Mouse (Mus musculus) heart, postnatal 10 days (tissue): ENCODE measurements around the gene Zfp414. TPM values are rescaled to one million over a fixed set of nuclear protein-coding genes. Genes with fewer than 3 reads are reported as not detected.
A peak's percentile ranks its signal among the peaks of the same experiment; 100 is the strongest.

Source experiments
- DNase-seq, 2 experiments: peaks; one replicate each; pipeline ENCODE4 v3.0.0; 2021
- intact Hi-C: fragments of 180-260 bp; cut with DNase I; formaldehyde crosslinking; loops from one replicate; pipeline ENCODE4 v1.15.1; 2025
- total RNA-seq, 2 experiments: library from RNA; stranded (reverse); gene quantifications; 2 replicates each; pipeline ENCODE4 v1.2.3; 2021

Gene Zfp414
- total RNA-seq, 2 experiments from 2014 or later, result 18.9 to 19.8 TPM

DNA sequence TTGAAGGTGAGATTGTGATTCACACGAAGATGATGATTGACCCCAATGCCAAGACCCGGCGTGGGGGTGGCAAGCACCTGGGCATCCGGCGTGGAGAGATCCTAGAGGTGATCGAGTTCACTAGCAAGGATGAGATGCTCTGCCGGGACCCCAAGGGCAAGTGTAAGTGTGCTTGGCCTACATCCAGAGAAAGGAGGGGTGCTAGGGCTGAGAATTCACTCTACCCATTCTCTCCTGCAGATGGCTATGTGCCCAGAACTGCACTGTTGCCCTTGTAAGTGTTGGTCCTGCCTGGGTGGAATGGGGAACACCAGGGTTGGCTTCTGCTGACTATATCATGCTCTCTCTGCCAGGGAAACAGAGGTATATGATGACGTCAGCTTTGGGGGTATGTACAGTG lies 16.2 kb downstream of the Zfp414 start:
- intact Hi-C loops, result no loop called here
- DNase-seq, result no peak

DNA sequence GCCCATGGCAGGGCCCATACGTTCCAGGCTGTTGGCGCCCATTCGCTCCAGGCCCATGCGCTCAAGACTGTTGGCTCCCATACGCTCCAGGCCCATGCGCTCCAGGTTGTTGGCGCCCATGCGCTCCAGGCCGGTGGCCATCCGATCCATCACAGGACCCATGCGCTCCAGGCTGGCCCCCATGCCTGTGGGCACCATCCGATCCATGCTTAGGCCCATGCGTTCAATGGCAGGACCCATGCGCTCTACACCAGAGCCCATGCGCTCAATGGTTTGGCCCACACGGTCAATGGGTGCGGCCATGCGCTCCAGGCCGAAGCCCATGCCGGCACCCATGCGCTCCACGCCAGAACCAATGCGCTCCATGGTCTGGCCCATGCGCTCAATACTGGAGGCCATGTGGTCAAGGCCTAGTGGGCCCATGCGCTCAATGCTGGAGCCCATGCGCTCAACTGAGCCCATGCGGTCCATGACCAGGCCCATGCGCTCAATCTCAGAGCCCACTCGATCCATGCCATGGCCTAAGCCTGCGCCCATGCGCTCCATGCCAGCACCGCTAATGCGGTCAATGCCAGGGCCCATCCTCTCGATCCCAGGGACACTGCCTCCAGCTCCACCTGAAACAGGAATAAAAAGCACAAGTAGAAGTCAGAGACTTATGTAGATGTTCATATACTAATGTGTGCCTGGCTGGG lies 21.0 kb downstream of the Zfp414 start:
- intact Hi-C loops, result no loop called here
- DNase-seq, result no peak

DNA sequence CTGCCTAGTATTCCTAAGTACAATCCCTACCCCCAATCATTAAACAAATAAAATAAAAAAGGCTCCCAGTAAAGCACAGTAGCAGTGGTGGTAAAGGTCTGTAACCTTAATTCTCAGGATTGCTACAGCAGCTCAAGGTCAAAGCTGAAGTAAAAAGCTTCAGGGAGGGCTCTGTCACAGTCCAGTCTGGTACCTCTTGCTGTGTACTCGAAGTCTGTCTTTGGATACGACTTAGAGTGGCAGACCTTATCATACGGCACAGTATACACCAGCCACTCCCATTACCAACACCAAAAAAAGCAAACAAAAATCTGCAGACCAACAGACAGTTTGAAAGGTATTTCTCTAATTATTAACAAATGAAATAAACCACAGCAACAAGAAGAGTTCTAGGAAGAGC lies 37.9 kb downstream of the Zfp414 start:
- DNase-seq, result no peak
- intact Hi-C loops, result no loop called here

DNA sequence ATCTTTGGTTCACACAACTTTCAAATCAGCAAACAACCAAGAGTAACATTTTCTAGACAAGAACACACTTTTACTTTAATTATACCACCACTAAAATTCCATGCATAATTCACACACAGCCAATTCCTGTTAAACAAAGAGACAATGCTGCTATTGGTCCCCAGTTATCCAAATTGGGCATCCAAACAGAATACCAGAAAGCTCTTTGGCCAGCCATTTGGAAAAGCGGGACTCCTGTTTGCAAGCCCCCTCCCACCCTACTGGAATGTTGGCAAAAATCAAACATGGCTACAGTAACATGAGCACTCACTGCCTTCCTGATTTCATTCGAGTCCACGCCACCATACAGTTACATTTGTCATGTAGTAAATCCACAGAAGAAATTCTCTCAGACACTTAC lies 40.8 kb downstream of the Zfp414 start:
- DNase-seq, result no peak
- intact Hi-C loops, result no loop called here

DNA sequence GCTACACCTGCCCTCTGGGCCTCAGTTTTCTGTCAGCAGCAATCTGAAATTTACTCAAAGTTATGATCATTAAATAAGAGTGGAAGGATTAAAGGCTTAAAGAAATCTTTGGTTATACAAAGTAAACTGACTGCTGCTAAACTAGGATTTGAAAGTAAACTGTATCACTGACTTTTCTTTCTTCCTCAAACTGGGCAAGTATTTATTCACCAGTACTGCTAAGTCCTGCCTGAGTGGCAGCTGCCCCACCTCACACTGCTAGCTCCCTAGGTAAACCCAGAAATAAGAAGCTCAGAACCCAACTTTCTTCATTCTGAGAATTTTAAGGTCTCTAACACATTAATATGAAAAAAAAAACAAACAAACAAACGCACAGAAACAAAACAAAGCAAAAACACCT lies 44.9 kb downstream of the Zfp414 start:
- no peak for DNase-seq
- intact Hi-C loops, result no loop called here

DNA sequence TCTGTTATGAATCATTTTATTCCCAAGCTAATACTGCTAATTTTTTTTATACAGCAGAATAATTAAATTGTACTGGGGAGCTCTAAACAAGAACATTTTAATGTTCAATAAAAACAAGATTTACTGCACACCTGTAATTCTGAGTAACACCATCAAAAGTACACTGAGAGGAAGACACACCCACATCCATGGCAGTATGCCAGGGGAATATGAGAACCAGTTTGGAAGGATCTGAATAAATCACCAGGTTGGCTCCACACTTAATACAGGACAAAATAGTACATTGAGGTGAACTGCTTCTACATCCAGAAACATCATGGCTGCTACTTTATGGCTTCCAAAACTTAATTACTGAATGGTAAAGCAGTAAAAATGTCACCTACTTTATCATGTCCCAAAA lies 46.6 kb downstream of the Zfp414 start:
- peak; percentile 18 to 27 for DNase-seq
- intact Hi-C loops, result no loop called here

DNA sequence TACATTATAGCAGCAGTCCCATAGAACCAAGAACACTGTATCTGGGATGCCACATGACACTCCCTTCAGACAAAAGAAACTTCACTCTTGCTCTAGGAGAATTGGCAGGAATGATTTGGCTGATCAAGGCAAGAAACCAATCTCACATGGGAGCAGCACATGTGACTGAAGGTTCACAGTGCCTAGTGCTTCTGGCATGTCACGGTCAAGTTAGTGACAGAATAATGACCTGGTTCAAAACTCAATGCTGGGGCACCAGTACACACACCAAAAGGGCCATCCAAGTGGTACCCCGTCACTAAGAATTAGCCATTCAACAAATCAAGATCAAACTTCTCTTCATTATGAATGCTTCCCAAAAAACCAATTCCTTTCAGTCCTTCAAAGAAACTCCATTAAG lies 47.2 kb downstream of the Zfp414 start:
- no peak for DNase-seq
- intact Hi-C loops, result no loop called here

DNA sequence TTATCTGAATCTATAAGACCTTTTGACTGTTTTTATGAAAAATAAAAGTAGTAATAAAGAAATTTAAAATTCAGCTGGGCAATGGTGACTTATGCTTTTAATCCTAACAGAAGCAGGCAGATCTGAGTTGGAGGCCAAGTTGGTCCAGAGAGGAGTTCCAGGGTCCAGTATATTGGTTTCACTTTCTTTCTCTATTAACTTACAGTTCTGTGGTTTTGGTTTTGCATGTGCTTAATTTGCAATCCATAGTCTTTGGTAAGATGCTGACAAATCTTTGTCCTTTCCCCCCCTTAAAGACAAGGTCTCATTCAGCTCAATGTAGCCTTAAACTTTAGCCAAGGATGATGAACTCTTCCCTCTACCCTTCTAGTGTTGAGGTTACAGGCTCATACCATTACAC lies 49.9 kb downstream of the Zfp414 start:
- DNase-seq, result no peak
- intact Hi-C loops, result no loop called here

Other genes with a start within 250 kb of the Zfp414 start
- 1 to 10 TPM; 6.6 to 6.8 TPM for gene Zfp101, start 234.4 kb upstream of the Zfp414 start, total RNA-seq
- gene Actl9, start 196.2 kb upstream of the Zfp414 start, total RNA-seq, result not detected
- 10 to 100 TPM; 37.3 to 37.4 TPM for gene Adamts10, start 104.9 kb upstream of the Zfp414 start, total RNA-seq
- gene Myo1f, start 73.4 kb upstream of the Zfp414 start, total RNA-seq, result 1 to 10 TPM; 1.3 to 2.2 TPM
- gene Pram1, start 9.0 kb downstream of the Zfp414 start, total RNA-seq, result under 1 TPM in 1 of 2 experiments, not detected in 1; 0.47 TPM
- 100 to 1,000 TPM; 127 to 144 TPM for gene Hnrnpm, start 57.8 kb downstream of the Zfp414 start, total RNA-seq
- 100 to 1,000 TPM; 120 to 121 TPM for gene March2, start 89.6 kb downstream of the Zfp414 start, total RNA-seq
- 100 to 1,000 TPM; 343 to 349 TPM for gene Rab11b, start 131.4 kb downstream of the Zfp414 start, total RNA-seq
- 100 to 1,000 TPM in 1 of 2 experiments, 10 to 100 TPM in 1; 34.9 to 119 TPM for gene Angptl4, start 152.7 kb downstream of the Zfp414 start, total RNA-seq
- 10 to 100 TPM; 78.7 to 84.2 TPM for gene Kank3, start 181.4 kb downstream of the Zfp414 start, total RNA-seq
- 1,000 to 10,000 TPM; 1,002 to 1,034 TPM for gene Rps28, start 195.5 kb downstream of the Zfp414 start, total RNA-seq
- 100 to 1,000 TPM; 499 to 513 TPM for gene Ndufa7, start 195.5 kb downstream of the Zfp414 start, total RNA-seq
- 10 to 100 TPM; 19.7 to 22.9 TPM for gene Cd320, start 214.0 kb downstream of the Zfp414 start, total RNA-seq
- gene Gm7029, start 244.7 kb downstream of the Zfp414 start, total RNA-seq, result not detected